Mouse (Mus musculus): ENCODE measurements around the gene Stag3. TPM values are rescaled to one million over a fixed set of nuclear protein-coding genes. Genes with fewer than 3 reads are reported as not detected.

Stag3 gene
- polyA plus RNA-seq, 1 experiment from 2014 or later: 4.3 TPM

DNA sequence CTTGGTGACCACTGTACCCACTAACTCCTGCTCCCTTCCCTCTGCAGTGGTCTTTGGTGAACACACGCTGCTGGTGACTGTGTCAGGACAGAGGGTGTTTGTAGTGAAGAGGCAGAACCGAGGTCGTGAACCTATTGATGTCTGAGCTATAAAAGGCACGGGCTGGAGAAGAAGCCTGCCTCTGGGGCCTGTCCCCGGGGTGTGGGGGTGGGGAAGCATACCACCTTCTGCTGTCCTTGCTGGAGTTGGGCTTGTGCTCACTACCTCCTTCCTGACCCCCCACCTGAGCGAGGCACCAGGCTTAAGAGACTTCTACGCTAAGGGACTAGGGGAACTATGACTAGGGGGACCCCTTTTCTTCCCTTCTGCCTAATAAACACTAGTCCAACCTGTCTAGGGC lies 21.0 kb upstream of the Stag3 start:
- Histone ChIP-seq H3K4me2 (no peak overlapping the region), H3K9me3 (no peaks in the 10 kb centered on the region), H3K27me3 (no peaks in the 10 kb centered on the region), H3K4me1 (peaks cover 33% of the 10 kb centered on the region), H3K9ac (no peak overlapping the region), H3K4me3 (replicated peaks) (no peak overlapping the region), H3K36me3 (replicated peaks) (peaks cover 45% of the 10 kb centered on the region), H3K27ac (no peak overlapping the region)
- no peak for ATAC-seq (ENCODE audit: low FRiP score)
- 86% methylated on average over 7 of the region's 7 CpGs for WGBS

DNA sequence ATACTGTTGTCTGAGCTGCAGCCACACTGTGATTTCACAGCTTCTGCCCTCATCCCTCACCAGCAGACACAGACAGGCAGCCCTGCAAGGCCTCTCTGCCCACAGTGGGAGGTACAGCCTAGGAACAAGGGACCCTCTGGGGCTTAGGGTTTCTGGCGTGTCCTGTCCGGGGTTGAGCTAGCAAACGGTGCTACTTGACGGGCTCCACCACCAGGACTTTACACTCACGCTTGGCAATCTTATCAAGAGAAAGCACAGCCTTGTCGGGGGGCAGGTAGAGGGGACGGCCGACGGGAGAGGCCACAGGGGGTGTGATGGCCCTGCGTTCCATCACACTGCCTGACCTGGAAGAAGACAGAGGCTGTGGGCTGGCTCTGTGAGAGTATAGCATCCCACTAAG lies 20.0 kb upstream of the Stag3 start:
- H3K9me3 ChIP-seq: no peaks in the 10 kb centered on the region
- peaks cover 45% of the 10 kb centered on the region for H3K36me3 ChIP-seq (replicated peaks)
- peaks cover 36% of the 10 kb centered on the region for H3K4me1 ChIP-seq
- WGBS: 86% methylated on average over 10 of the region's 10 CpGs
- H3K27me3 ChIP-seq: no peaks in the 10 kb centered on the region
- no peak overlapping the region for H3K4me3 ChIP-seq (replicated peaks)
- H3K4me2 ChIP-seq: no peak overlapping the region
- no peak for ATAC-seq (ENCODE audit: low FRiP score)
- H3K9ac ChIP-seq: no peak overlapping the region
- H3K27ac ChIP-seq: no peak overlapping the region

- H3K4me1 ChIP-seq: peaks cover 35% of the 10 kb centered on the region
- 91% methylated on average over 11 of the region's 11 CpGs for WGBS
- no peak for ATAC-seq (ENCODE audit: low FRiP score)
- H3K36me3 ChIP-seq (replicated peaks): peaks cover 47% of the 10 kb centered on the region
- H3K4me2 ChIP-seq: no peak overlapping the region
- H3K27me3 ChIP-seq: no peaks in the 10 kb centered on the region
- no peaks in the 10 kb centered on the region for H3K9me3 ChIP-seq
- no peak overlapping the region for H3K27ac ChIP-seq
- no peak overlapping the region for H3K9ac ChIP-seq
- H3K4me3 ChIP-seq (replicated peaks): no peak overlapping the region
Observed at GRCm38 (mm10) chr5:138260834-138261233, 19.2 kb upstream of the Stag3 start.

- Histone ChIP-seq H3K4me1 (peaks cover 27% of the 10 kb centered on the region), H3K36me3 (replicated peaks) (peaks cover 52% of the 10 kb centered on the region), H3K9me3 (no peaks in the 10 kb centered on the region), H3K27me3 (no peaks in the 10 kb centered on the region), H3K4me2 (peak overlapping the region; percentile 99; the same call in 1 of the 2 replicates), H3K4me3 (replicated peaks) (0 out of 2 replicates have a peak overlapping the region, but pooled peaks have one; percentile 94), H3K9ac (no peak overlapping the region), H3K27ac (no peak overlapping the region)
- ATAC-seq (ENCODE audit: low FRiP score): no peak
- WGBS: 77% methylated on average over 4 of the region's 4 CpGs
Observed at GRCm38 (mm10) chr5:138262001-138262400, 18.0 kb upstream of the Stag3 start.

- WGBS: 68% methylated on average over 18 of the region's 18 CpGs
- no peak for ATAC-seq (ENCODE audit: low FRiP score)
- H3K36me3 ChIP-seq (replicated peaks): peaks cover 51% of the 10 kb centered on the region
- peaks cover 27% of the 10 kb centered on the region for H3K4me1 ChIP-seq
- H3K9ac ChIP-seq: peak overlapping the region; percentile 96
- H3K4me2 ChIP-seq: peak overlapping the region; percentile 99
- peak overlapping the region; percentile 94 for H3K4me3 ChIP-seq (replicated peaks)
- no peak overlapping the region for H3K27ac ChIP-seq
- H3K9me3 ChIP-seq: no peaks in the 10 kb centered on the region
- H3K27me3 ChIP-seq: no peaks in the 10 kb centered on the region
Observed at GRCm38 (mm10) chr5:138262582-138263240, 17.3 kb upstream of the Stag3 start.

GRCm38 (mm10) chr5:138263260-138264206 lies 16.5 kb upstream of the Stag3 start, which contains the start of gene BC037034:
TSS of gene BC037034 (minus strand) at chr5:138264033.
- no peaks in the 10 kb centered on the region for H3K27me3 ChIP-seq
- no peaks in the 10 kb centered on the region for H3K9me3 ChIP-seq
- peak within 1 kb of the TSS; percentile 96 for H3K9ac ChIP-seq
- peaks cover 27% of the 10 kb centered on the region for H3K4me1 ChIP-seq
- peak within 1 kb of the TSS; percentile 77 for H3K27ac ChIP-seq
- WGBS: under 1% methylated on average over 68 of the region's 71 CpGs
- ATAC-seq (ENCODE audit: low FRiP score): peak; percentile 89
- peak within 1 kb of the TSS; percentile 99 for H3K4me2 ChIP-seq
- peak within 1 kb of the TSS; percentile 94 for H3K4me3 ChIP-seq (replicated peaks)
- H3K36me3 ChIP-seq (replicated peaks): peaks cover 44% of the 10 kb centered on the region

GRCm38 (mm10) chr5:138264207-138264578 lies 15.8 kb upstream of the Stag3 start:
- Histone ChIP-seq H3K4me2 (peak overlapping the region; percentile 99), H3K27ac (peak overlapping the region; percentile 77), H3K4me1 (peaks cover 27% of the 10 kb centered on the region), H3K36me3 (replicated peaks) (peaks cover 39% of the 10 kb centered on the region), H3K9ac (peak overlapping the region; percentile 96), H3K9me3 (no peaks in the 10 kb centered on the region), H3K27me3 (no peaks in the 10 kb centered on the region), H3K4me3 (replicated peaks) (peak overlapping the region; percentile 94)
- ATAC-seq (ENCODE audit: low FRiP score): no peak
- WGBS: 17% methylated on average over 6 of the region's 6 CpGs

DNA sequence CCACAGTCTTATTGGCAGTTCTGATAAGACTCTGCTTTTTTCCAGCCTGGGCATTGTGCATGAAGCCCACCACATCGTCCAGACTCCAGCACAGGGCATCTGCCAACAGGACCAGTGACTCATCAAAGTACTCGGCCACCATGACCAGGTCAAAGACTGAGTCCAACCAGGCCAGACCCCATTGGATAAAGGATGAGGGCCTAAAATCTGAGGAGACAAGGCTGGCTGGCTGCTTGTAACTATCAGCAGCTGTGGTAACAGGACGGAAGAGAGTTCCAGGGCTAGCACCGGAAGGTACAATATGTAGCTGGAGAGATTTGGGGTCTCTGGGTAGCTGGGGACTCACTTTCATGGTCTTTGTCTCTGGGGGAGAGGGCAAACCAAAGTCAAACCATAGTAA lies 14.3 kb upstream of the Stag3 start:
- 90% methylated on average over 4 of the region's 4 CpGs for WGBS
- no peaks in the 10 kb centered on the region for H3K9me3 ChIP-seq
- H3K27me3 ChIP-seq: peaks cover 4% of the 10 kb centered on the region; the same call in 1 of the 2 replicates
- H3K27ac ChIP-seq: no peak overlapping the region
- no peak overlapping the region for H3K4me3 ChIP-seq (replicated peaks)
- no peak for ATAC-seq (ENCODE audit: low FRiP score)
- peaks cover 27% of the 10 kb centered on the region for H3K4me1 ChIP-seq
- no peak overlapping the region for H3K9ac ChIP-seq
- peaks cover 23% of the 10 kb centered on the region for H3K36me3 ChIP-seq (replicated peaks)
- H3K4me2 ChIP-seq: no peak overlapping the region

- 87% methylated on average over 3 of the region's 3 CpGs for WGBS
- Histone ChIP-seq H3K36me3 (replicated peaks) (peaks cover 9% of the 10 kb centered on the region), H3K4me2 (no peak overlapping the region), H3K4me3 (replicated peaks) (no peak overlapping the region), H3K9me3 (no peaks in the 10 kb centered on the region), H3K27me3 (peaks cover 17% of the 10 kb centered on the region; the same call in 1 of the 2 replicates), H3K27ac (no peak overlapping the region), H3K9ac (no peak overlapping the region), H3K4me1 (peaks cover 29% of the 10 kb centered on the region)
- ATAC-seq (ENCODE audit: low FRiP score): no peak
Observed at GRCm38 (mm10) chr5:138267114-138267513, 12.9 kb upstream of the Stag3 start.

DNA sequence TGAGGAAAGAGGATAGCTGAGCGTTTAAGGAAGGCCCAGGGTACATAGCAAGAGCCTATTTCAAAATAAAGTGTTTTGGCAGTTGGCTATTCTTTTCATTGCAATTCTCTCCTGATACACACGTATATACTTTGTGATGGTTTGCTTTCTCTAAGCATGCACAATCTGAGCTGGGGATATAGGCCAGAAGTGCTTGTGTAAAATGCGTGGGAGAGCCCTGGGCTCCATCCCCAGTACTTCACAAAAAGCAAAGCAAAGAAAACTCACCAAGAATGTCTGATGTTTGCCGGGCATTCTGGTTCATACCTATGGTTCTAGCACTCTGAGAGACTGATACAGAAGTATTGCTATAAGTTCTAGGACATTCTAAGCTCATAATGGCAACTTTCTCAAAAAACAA lies 11.1 kb upstream of the Stag3 start:
- H3K4me3 ChIP-seq (replicated peaks): no peak overlapping the region
- H3K36me3 ChIP-seq (replicated peaks): peaks cover 8% of the 10 kb centered on the region
- peaks cover 27% of the 10 kb centered on the region for H3K4me1 ChIP-seq
- H3K9ac ChIP-seq: no peak overlapping the region
- peaks cover 22% of the 10 kb centered on the region for H3K27me3 ChIP-seq
- H3K27ac ChIP-seq: no peak overlapping the region
- no peak overlapping the region for H3K4me2 ChIP-seq
- 84% methylated on average over 4 of the region's 4 CpGs for WGBS
- no peak for ATAC-seq (ENCODE audit: low FRiP score)
- H3K9me3 ChIP-seq: no peaks in the 10 kb centered on the region

GRCm38 (mm10) chr5:138271232-138271631 lies 8.8 kb upstream of the Stag3 start:
- ATAC-seq (ENCODE audit: low FRiP score): no peak
- peaks cover 26% of the 10 kb centered on the region for H3K27me3 ChIP-seq
- 48% methylated on average over 3 of the region's 3 CpGs for WGBS
- no peaks in the 10 kb centered on the region for H3K9me3 ChIP-seq
- H3K4me1 ChIP-seq: peaks cover 39% of the 10 kb centered on the region
- no peak overlapping the region for H3K9ac ChIP-seq
- H3K27ac ChIP-seq: no peak overlapping the region
- H3K4me2 ChIP-seq: no peak overlapping the region
- no peak overlapping the region for H3K4me3 ChIP-seq (replicated peaks)
- H3K36me3 ChIP-seq (replicated peaks): peaks cover 18% of the 10 kb centered on the region; the same call in 1 of the 2 replicates

- 0 out of 2 replicates have a peak, but pooled peaks have one; percentile 18 for ATAC-seq (ENCODE audit: low FRiP score)
- peaks cover 52% of the 10 kb centered on the region for H3K4me1 ChIP-seq
Observed at GRCm38 (mm10) chr5:138272409-138272923, 7.6 kb upstream of the Stag3 start, which contains the start of gene Gal3st4. TSS of gene Gal3st4 (minus strand) at chr5:138272840.

More at GRCm38 (mm10) chr5:138272409-138272923, 7.6 kb upstream of the Stag3 start, which contains the start of gene Gal3st4:
- Histone ChIP-seq H3K36me3 (replicated peaks) (peaks cover 28% of the 10 kb centered on the region), H3K4me3 (replicated peaks) (peak within 1 kb of the TSS; percentile 20), H3K9me3 (no peaks in the 10 kb centered on the region), H3K9ac (0 out of 2 replicates have a peak within 1 kb of the TSS, but pooled peaks have one; percentile 33), H3K4me2 (peak within 1 kb of the TSS; percentile 39), H3K27me3 (peaks cover 26% of the 10 kb centered on the region), H3K27ac (no peak within 1 kb of the TSS)
- WGBS: 2% methylated on average over 12 of the region's 12 CpGs
